Mouse (Mus musculus) heart, postnatal 0 days (tissue): ENCODE results near the gene Rac3.

ENCODE experiments used
- CTCF ChIP-seq: IDR thresholded peaks from 2 replicates; pipeline ENCODE4 v1.5.1; 2016; ENCODE audit warnings: antibody characterized with exemption, control low read depth, low read depth
- EP300 ChIP-seq: IDR thresholded peaks from 2 replicates; pipeline ENCODE4 v1.6.1; 2016; ENCODE audit warnings: antibody characterized with exemption, low read depth

GRCm38 (mm10) chr11:120713580-120714518, 7.4 kb upstream of the Rac3 start, which contains the start of the genes Cenpx and Lrrc45:
- no peak for TF ChIP-seq CTCF
- TF ChIP-seq EP300: no peak
